Mouse (Mus musculus) gastrocnemius, postnatal 10 days (tissue): ENCODE measurements around the gene Nckap1l. TPM values are rescaled to one million over a fixed set of nuclear protein-coding genes. Genes with fewer than 3 reads are reported as not detected.
A peak's percentile ranks its signal among the peaks of the same experiment; 100 is the strongest.
"Not testable (repeated sequence)": the region's sequence is repeated elsewhere in the genome, so short reads cannot be mapped to it uniquely, and the experiment has no call there.

Experiments
- DNase-seq: peaks from one replicate; pipeline ENCODE4 v3.0.0; 2021; ENCODE audit warnings: mixed read lengths
- long read RNA-seq, 2 experiments: library from polyadenylated mRNA; stranded (forward); transcript quantifications; one replicate each; pipeline ENCODE4 v2.0.0; 2021
- total RNA-seq, 2 experiments: library from RNA; stranded (reverse); gene quantifications; 2 replicates each; pipeline ENCODE4 v1.2.3; 2021

Gene Nckap1l
- 1 to 10 TPM; 2.3 to 4.3 TPM for total RNA-seq
- long read RNA-seq, experiment 1, full-length matches to known transcripts, result 3 of 5 reads
- long read RNA-seq, experiment 1, partial matches to known transcripts, result 0 of 5 reads
- long read RNA-seq, experiment 1, other reads (novel, unspliced or antisense), result 2 of 5 reads
- long read RNA-seq, experiment 2, full-length matches to known transcripts, result 2 of 3 reads
- long read RNA-seq, experiment 2, partial matches to known transcripts, result 0 of 3 reads
- long read RNA-seq, experiment 2, other reads (novel, unspliced or antisense), result 1 of 3 reads

DNA sequence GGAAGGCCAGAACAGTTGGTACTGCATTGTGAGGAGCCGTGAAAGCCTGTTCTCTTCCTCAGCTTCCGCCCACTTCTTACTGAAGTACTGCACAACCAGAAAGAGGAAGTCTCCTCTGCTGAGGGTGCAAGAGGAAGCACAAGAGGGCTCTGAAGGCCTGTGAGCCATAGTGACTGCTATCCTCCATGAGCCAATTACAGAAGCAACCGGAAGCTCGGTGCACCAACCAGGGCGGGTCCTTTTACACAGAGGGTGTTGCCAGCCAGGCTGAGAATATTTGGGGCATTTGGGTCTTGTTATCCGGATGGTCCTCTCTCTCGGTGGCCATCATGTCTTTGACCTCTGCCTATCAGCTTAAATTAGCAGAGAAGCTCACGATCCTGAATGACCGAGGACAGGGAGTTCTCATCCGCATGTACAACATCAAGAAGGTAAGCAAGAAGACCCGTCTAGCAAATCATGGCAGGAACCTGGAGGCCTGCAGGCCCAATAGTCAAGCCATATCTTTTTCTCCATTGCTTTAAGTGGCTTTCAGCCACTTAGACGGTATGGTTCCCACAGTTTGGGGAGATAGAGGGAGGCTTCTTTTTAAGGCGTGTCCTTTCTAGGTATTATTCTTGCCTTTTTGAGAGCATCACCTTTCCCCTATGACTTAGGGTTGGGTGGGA is at the start of gene Nckap1l:
TSS of gene Nckap1l (plus strand) at position 244 of the 668 bp plus-strand sequence.
- no peak for DNase-seq

DNA sequence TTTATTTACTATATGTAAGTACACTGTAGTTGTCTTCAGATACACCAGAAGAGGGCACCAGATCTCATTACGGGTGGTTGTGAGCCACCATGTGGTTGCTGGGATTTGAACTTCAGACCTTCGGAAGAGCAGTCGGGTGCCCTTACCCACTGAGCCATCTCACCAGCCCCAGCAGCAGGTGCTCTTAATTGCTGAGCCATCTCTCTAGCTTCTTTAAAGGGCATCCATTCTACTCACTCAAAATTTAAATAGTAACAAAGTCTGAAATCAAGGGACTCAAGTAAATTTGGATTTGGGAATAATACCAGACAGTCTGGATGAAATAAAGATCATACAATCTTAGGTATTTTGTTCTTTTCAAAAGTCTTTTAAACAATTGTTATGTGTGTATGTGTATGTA is 48.0 kb upstream of the Nckap1l start:
- not testable (repeated sequence) for DNase-seq

DNA sequence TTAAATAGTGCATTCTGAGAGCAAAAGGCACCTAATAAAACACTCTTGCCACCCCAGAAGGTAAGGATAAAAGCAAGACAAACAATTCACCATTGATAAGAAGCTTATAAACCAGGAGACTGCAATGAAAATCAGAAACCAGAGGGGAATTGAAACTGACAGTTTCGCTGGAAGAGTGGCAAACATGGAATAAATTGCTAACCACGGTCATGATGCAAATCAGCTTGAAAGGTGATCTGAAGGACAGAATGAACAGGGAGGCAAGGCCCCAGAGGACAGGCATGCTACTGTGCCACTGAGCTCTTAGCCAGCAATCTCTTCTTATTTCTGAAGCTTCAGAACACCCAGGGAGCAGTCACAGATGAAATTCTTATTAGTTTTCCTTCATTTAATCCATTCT is 26.6 kb upstream of the Nckap1l start:
- no peak for DNase-seq

DNA sequence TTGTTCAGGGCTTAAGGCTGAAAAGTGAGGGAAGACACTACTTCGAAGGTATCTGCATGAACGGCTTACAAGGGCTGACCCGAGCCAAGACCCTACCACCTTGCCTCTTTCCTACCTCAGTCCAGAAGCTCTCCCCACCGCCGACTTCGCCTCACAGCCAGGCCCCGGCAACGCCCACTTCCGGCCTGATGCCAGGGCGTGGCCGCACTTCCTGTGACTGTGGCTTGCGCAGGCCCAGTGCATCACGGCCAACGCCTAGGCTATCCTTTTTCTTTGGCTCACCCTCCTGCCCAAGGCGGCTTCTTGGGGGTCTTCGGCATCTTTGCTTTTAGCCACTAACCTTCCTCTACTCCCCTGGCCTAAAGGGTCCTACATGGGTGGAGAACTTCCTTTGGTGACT is 23.4 kb upstream of the Nckap1l start, which contains the start of gene Gtsf1:
TSS of gene Gtsf1 (minus strand) at position 230 of the 400 bp plus-strand sequence.
- DNase-seq, result no peak

DNA sequence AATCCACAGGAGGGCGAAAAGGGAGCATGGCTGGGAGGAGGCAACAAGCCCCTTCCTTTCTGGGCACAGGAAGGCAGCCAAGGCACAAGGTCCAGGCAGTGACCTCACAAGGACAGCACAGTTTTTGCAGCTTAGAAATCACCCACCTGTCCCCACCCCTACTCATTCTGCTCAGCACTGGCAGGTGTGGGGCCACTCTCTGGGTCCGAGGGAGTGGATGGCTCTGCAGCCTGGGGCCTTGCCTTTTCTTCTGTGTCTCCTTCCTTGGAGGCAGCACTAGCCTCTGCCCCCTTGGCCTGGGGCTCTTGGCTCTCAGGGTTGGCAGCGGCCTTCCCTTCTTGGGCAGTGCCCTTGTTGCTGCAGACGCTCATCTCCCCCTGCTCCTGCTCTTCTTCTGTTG is 7.6 kb upstream of the Nckap1l start:
- DNase-seq, result not testable (repeated sequence)

DNA sequence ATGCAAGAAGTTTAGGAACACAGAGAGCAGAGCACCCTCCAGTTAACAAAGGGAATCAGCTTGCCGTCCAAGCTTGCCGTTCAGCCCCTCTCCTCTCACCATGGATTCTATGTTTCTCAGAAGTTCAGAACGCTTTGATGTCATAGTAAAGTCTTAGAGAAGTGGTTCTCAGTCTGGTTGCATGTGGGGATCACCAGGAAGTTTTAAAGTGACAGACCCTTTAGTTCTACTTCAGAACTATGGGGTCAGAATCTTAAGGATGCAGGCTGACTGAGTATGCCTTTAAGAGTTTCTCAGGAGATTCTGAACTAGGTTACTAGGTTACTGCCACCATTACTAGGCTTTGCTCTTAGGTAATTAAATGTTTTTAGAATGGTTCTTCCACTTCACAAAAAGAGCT is 5.2 kb upstream of the Nckap1l start, which contains the start of gene Gtsf2:
TSS of gene Gtsf2 (minus strand) at position 101 of the 400 bp plus-strand sequence.
- DNase-seq, result no peak

DNA sequence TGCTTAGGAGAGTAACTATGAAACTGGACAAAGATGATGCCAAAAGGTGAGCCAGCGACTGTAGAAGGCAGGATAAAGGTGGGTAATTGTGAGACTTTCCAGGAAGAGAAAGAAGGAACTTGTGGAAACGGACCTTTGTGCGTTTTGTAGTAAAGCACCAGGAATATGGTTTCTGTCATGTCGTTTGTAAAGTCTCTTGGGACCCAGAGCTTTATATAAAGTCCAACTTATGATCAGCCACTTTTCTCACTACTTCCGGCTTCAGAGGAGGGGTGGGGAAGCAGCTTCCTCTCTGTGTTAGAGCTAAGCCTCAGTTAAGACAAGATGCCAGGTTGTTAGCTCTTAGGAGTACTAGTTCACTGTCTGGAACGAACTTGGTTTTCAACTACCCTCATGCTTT is 855 bp downstream of the Nckap1l start:
- no peak for DNase-seq

DNA sequence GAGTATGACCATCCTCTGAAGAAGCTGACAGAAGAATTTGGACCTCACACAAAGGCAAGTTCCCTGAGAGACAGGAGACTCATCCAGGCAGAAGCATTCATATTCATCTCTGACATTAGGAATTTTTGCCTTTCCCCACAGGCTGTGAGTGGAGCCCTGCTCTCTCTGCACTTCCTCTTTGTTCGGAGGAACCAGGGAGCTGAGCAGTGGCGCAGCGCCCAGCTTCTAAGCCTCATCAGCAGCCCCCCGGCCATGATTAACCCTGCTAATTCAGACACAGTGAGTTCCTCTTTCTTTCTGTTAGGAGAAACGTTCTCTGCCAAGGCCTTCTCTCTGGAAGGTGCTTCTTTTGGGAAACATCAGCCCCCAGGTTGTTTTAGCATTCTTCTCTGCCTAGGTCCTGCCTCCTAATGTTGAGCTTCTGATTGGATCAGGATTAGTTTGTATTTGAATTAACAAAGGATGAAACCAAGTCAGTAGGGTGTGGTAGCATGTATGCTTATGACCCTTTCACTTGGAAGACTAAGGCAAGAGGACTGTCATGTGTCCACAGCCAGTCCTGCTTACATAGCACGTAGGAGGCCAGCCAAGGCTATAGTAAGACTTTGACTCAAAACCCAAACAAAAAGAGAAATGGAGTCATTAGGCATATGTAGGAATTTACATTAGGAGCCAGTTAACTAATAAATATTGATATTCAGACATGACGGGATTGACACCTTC is 9.1 kb downstream of the Nckap1l start:
- peak; percentile 10 for DNase-seq

DNA sequence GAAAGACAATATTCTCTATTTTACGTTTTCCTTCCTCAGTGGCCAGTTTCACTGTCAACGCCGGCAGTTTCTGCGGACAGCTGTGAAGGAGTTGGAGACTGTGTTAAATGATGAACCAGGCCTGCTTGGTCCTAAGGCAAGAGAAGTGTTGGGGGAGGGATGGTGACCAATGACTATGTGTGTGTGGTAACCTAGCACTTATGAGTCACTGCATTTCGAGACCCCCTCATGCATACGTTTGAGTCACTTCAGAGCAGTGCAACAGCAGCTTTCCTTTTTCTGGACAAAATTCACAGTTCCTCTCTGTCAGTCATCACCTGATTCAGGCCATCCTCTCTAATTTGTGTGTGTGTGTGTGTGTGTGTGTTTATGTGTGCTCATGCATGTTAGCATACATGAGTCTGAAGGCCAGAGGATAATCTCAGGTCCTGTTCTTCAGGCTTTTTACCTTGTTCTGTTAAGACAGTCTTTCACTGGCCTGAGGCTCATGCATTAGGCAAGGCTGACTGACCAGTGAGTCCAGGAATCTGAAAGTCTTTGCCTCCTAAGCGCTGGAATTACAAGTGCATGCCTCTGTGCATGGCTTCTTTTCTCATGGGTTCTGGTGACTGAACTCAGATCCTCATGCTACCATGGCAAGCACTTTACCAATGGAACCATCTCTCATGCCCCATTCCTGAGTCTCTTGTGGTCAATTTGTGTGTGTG is 18.0 kb downstream of the Nckap1l start:
- no peak for DNase-seq

DNA sequence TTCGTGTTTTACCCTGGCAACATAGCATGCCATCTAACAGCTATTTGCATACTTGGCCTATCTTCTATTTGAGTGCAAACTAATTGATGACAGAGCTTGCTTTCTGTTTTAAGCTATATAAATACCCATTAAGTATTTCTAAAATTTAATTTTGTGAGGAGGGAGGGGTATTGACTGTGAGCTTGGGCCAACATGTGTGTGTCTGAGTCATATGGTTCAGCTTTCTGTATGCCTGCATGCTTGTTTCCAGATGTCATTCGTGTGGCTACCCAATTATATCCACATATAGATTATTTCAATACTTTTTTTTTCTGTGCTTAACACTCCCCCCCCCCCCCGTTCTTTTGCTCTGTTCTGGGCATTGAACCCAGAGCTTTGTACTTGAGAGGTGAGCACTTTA is 18.7 kb downstream of the Nckap1l start:
- no peak for DNase-seq

DNA sequence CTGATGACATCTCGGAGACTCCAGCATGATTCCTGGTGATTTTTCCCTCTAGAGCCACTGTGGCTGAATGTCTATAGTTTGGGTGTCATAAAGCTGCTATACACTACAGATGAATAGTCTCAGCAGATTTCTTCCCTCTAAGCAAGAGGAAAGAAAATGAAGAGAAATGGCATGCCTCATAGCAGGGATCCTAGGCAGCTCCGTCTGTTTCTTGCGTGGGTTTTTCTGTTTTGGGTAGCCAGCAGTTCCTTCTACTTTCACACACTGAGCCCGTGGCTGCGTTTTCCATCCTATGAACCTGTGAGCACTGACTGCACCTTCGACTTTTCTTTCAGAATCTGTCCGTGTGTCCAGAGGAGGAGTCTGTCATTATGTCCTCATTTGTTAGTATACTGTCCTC is 19.6 kb downstream of the Nckap1l start:
- DNase-seq, result no peak

DNA sequence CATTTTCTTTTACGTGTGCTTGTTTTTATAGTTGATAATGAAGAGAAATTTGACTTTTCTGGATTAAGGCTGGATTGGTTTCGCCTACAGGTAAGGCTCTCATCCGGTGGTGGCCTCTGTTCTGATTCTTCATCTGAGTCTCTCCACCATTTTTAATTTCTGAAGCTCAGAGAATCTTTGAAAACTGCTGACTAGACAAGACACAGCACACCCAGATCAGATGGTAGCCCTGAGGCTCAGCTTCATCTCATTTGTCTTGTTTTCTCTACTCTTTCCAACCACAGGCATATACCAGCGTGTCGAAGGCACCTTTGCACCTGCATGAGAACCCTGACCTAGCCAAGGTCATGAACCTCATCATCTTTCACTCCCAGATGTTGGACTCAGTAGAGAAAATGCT is 20.2 kb downstream of the Nckap1l start:
- DNase-seq, result no peak

DNA sequence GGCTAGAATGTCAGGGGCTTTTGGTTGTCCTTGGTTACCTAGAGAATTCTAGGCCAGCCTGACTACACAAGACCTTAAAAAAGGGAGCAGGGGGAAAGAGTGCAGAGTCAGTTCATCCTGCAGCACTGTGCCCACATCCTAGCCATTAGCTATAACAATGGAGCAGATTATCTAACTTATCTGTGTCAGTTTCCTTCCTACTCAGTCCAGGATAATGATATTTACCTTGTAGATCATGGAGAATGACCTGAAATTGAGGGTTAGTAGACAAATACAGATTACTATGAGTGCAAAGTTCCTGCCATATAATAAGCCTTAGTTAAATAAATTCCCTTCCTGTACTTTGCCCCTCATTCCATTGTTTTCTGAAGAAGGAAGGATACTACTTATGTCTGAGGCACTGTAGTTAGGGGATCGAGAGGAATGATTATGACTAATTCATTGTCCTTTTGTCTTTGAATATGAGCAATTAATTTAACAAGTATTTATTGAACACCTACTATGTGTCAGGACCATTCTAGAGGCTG is 25.5 kb downstream of the Nckap1l start:
- no peak for DNase-seq

DNA sequence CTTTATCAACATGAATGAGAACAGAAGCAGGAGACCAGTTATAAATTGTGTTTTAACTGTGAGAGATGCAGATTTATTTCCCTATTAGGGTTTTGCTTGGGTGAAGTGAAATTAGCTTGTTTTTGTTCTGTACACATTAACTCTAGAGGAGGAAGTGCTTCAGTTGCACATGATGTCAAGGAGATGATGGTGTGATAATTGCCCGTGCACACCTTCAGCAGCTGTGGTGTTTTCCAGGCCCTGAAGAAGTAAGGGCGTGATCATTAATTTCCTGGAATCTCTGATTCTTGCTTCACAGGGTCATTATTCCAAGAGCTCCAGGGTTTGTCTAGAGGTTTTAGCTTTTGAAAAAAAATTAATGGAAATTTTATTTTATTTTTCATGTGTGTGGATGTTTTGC is 26.5 kb downstream of the Nckap1l start:
- DNase-seq, result no peak

DNA sequence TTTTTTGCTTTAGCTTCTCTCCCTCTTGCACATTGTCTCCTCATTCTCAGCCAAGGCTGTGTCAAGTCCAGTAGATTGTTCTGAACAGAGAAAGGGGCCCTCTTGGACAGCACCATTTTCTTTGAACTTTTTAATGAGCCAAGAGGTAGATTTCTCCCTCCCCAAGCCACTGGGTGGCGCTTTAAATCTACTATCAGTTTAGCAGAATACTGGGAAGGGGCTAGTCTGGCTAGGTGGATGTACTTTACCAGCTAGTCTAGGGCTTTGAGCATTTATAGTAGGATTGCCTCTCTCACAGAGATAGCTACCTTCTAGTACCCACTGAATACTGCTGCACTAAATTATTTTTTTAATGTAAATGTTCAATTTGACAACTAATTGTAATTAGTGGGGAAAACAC is 28.9 kb downstream of the Nckap1l start:
- DNase-seq, result no peak

DNA sequence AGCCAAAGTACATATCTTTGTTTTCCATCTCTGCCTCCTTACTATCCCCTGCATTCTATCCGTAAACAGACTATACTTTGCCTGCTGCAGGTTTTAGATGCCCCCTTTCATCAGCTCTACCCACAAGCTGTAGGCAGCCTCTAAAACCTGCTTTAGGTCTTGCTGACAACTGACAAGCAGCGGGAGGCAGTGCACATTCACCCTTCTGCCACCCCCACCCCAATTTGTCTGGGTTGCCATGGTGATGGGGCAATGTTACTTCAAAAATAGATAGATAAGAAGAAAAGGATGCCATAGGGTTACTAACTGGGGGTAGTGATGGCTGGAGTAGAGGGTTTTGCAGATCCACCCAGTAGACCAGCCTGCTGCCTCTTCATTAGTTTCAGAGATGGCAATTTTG is 30.9 kb downstream of the Nckap1l start:
- no peak for DNase-seq

DNA sequence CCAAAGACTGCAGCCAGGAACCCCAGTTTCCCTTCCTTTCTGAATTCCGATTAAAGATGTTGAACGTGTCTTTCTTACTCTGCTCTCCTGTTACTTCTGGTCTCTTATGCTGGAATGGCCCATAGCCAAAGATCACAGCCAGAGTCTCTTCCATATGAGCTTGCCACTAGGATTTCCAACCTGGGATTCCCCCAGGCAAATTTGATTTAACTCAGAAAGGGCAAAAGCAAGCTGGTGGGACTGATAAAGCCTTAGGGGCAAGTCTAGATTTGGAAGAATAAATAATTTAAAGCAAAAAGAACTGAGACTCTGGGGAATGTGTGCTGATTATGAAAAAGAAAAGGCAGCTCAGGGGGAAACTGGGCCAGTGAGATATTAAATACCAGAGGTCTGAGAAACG is 31.5 kb downstream of the Nckap1l start:
- no peak for DNase-seq

DNA sequence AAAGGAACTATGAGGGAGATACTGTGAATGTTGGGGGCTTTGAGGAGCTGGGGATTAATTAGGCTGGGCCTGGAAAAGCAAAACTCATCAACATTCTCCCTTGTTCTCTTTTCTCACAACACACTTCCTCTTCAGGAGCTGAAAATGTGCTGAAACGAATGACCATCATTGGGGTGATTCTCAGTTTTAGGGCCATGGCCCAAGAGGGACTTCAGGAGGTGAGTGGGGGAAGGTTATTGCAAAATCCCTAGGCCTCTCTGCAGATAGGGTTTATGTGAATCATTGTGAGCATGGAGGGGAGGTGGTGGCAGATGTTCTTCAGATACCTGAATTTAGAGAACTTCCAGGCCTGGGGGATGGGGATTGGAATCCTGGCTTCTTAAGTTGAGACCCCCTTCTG is 33.1 kb downstream of the Nckap1l start:
- no peak for DNase-seq

DNA sequence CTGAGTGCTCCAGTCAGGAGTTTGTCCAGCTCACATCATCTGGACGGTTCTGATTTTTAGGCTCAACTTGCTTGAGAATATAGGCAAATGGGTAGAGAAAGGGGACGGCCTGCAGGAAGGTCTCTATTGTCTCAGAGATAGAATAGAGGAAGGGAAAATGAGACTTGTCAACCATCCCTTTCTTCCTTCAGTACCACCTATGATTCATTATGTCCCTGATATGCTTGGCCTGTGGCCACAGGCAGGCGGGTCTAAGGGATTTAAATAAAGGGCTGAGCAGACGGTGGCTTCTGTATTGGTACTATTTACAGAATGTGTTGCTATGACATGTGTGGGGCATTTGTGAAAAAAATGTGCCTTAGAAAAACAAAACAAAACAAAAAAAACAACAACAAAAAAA is 34.7 kb downstream of the Nckap1l start:
- DNase-seq, result no peak

DNA sequence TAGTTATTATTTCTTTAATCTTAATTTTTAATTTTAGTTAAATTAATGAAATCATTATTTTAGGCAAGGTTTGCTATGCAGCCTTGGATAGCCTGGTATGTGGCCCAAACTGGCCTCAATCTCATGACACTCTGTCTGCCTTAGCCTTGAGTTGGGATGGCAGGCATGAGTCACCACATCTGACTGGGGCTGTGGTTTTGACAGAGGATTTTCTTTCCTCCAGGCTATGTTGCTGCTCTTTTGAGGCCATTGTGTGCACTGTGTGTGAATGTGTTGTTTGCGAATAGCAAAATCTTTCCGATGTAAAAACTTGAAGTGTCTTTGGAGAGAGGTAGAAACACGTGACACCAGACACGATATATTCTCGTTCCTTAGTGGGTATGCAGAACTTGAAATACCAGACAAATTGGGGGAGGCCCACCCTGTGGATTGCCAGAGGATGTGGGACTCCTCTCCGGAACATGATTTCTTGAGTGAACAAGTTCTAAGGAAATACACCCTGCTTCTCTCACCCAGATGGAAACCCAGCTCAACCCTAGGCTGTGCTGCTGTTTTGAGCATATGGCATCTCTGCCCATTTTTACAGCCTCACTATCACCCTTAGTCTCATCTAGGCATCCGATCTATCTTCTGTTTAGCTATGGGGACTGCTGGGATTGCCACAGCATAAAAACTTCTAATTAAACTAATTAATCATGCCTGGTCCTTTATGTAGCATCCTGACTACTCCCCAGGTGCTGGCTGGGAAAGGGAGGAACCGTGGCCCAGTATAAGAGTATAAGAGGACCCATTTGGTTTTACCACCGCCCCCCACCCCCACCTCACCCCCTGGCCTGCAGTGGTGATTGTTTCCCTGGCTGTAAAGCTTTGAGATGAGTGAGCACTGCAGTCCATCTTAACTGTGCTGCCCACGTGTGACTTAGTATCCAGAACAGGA is 42.9 kb downstream of the Nckap1l start:
- no peak for DNase-seq

DNA sequence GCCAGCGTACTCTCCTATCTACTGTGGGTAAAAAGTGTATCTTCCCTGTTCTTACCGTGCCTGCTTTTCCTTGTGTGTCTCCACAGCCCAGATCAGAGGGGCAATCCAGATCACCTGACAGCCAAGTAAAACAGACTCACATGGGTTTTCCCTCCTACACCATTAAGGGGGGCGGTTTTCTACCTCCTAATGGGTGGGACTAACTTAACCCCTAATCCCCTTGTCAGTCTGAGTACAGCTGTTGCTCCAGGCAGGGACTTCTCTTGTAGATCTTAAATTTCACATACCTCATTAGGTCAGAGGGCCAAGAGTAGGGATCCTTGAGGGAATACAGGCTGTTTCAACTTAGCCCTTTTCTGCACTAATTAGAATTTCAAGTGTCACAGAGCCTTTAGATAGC is 44.6 kb downstream of the Nckap1l start:
- DNase-seq, result no peak
